Mouse (Mus musculus): Measurements from ENCODE around the gene Rph3al. TPM values are rescaled to one million over a fixed set of nuclear protein-coding genes. Genes with fewer than 3 reads are reported as not detected.

Rph3al gene
- polyA plus RNA-seq, 1 experiment from 2014 or later: 1.1 TPM

DNA sequence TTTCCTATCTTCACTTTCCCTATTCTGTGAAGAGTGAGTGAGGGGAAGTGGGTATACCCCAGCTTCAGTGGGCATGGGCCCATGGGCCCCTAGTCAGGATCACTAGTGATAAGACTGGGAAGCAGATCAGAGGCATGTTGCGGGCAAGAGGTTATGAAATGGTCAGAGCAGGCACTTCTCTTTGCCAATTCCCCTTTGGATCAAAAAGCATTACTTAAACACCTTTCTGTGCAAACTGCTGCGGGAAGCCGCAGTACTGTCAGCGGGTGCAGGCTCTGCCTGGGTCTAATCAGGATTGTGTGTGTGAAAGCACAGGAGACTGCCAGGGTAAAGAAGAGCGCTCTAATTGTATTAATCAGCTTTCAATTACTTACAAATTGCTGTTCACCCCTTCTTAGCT is 67.8 kb downstream of the Rph3al start:
- H3K9ac ChIP-seq: no peak overlapping the region
- no peak for ATAC-seq
- 27% methylated on average over 5 of the region's 5 CpGs for WGBS

DNA sequence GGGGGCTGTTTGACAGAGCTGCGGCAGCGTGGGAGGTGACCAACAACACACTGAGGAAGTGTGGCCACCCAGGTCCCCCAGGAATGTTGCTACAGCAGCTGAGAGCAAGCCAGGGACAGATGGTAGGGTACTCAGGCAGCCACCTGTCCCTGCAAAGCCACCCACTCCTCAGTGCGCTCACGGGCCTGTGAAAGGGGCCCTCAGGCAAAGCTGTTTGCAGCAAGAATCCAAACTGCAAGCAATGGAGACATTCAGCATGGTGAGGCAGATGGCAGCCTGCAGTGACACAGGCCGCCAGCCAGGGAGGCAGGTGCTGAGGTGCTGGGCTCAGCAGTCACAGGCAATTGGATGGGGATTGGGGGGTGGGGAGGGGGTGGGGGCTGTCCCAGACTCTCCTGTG is 68.3 kb downstream of the Rph3al start:
- H3K4me2 ChIP-seq: no peak overlapping the region
- peak; percentile 88 for ATAC-seq
- H3K9ac ChIP-seq: no peak overlapping the region
- peaks cover 52% of the 10 kb centered on the region for H3K4me1 ChIP-seq
- peak overlapping the region; percentile 55 for H3K27ac ChIP-seq
- no peaks in the 10 kb centered on the region for H3K9me3 ChIP-seq (replicated peaks)
- H3K36me3 ChIP-seq (ENCODE audit: poor library complexity, severe bottlenecking): no peaks in the 10 kb centered on the region
- H3K4me3 ChIP-seq: no peak overlapping the region
- WGBS: 43% methylated on average over 5 of the region's 5 CpGs
- H3K27me3 ChIP-seq: no peaks in the 10 kb centered on the region

More for the DNA sequence above, 67.8 kb downstream of the Rph3al start:
- no peaks in the 10 kb centered on the region for H3K9me3 ChIP-seq (replicated peaks)
- peaks cover 47% of the 10 kb centered on the region for H3K4me1 ChIP-seq
- H3K27ac ChIP-seq: peak overlapping the region; percentile 55
- H3K27me3 ChIP-seq: no peaks in the 10 kb centered on the region
- no peaks in the 10 kb centered on the region for H3K36me3 ChIP-seq (ENCODE audit: poor library complexity, severe bottlenecking)
- H3K4me3 ChIP-seq: no peak overlapping the region
- no peak overlapping the region for H3K4me2 ChIP-seq

GRCm38 (mm10) chr11:75866861-75867260 is 71.4 kb downstream of the Rph3al start:
- WGBS: 67% methylated on average over 4 of the region's 4 CpGs
- H3K4me1 ChIP-seq: peaks cover 70% of the 10 kb centered on the region

GRCm38 (mm10) chr11:75865859-75866258 is 72.4 kb downstream of the Rph3al start:
- Histone ChIP-seq H3K9ac (no peak overlapping the region; the same call in 1 of the 2 replicates), H3K36me3 (ENCODE audit: poor library complexity, severe bottlenecking) (no peaks in the 10 kb centered on the region), H3K9me3 (replicated peaks) (no peaks in the 10 kb centered on the region), H3K4me3 (no peak overlapping the region), H3K4me2 (no peak overlapping the region), H3K4me1 (peaks cover 69% of the 10 kb centered on the region), H3K27ac (no peak overlapping the region; the same call in 1 of the 2 replicates), H3K27me3 (no peaks in the 10 kb centered on the region)
- ATAC-seq: no peak
- 17% methylated on average over 9 of the region's 9 CpGs for WGBS

More at GRCm38 (mm10) chr11:75866861-75867260, 71.4 kb downstream of the Rph3al start:
- Histone ChIP-seq H3K4me2 (no peak overlapping the region), H3K27me3 (no peaks in the 10 kb centered on the region), H3K9ac (no peak overlapping the region), H3K27ac (no peak overlapping the region), H3K9me3 (replicated peaks) (no peaks in the 10 kb centered on the region), H3K4me3 (no peak overlapping the region), H3K36me3 (ENCODE audit: poor library complexity, severe bottlenecking) (no peaks in the 10 kb centered on the region)
- no peak for ATAC-seq

- Histone ChIP-seq H3K9me3 (replicated peaks) (no peaks in the 10 kb centered on the region), H3K4me1 (peaks cover 63% of the 10 kb centered on the region), H3K4me2 (no peak overlapping the region), H3K36me3 (ENCODE audit: poor library complexity, severe bottlenecking) (no peaks in the 10 kb centered on the region), H3K9ac (no peak overlapping the region), H3K27me3 (no peaks in the 10 kb centered on the region), H3K27ac (peak overlapping the region; percentile 40; the same call in 1 of the 2 replicates), H3K4me3 (no peak overlapping the region)
- 37% methylated on average over 7 of the region's 7 CpGs for WGBS
- no peak for ATAC-seq
Observed at GRCm38 (mm10) chr11:75865253-75865619, 73.0 kb downstream of the Rph3al start.

GRCm38 (mm10) chr11:75864529-75865252 is 73.5 kb downstream of the Rph3al start:
- no peak overlapping the region for H3K4me3 ChIP-seq
- H3K27ac ChIP-seq: peak overlapping the region; percentile 40; the same call in 1 of the 2 replicates
- 50% methylated on average over 4 of the region's 4 CpGs for WGBS
- no peaks in the 10 kb centered on the region for H3K27me3 ChIP-seq
- ATAC-seq: no peak
- H3K9ac ChIP-seq: no peak overlapping the region
- no peaks in the 10 kb centered on the region for H3K9me3 ChIP-seq (replicated peaks)
- no peak overlapping the region for H3K4me2 ChIP-seq
- H3K36me3 ChIP-seq (ENCODE audit: poor library complexity, severe bottlenecking): no peaks in the 10 kb centered on the region
- peaks cover 61% of the 10 kb centered on the region for H3K4me1 ChIP-seq

DNA sequence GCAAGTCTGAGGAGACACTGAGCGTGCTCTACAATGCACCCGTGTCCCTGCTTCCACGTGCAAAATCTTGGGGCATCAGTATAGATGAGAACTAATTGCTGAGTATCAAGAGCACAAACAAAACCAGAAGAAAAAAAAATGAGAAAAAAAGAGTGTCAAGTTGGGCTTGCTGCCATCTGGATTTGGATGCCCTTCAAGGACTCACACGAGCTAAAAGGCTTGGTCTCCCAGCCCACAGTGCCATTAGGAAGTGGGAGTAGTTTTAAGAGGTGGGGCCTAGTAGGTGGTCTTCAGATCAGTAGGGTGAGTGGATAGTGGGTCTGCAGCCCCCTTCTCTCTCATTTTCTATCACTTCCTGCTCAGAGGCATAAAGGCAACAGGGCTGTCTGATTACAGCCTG is 75.8 kb downstream of the Rph3al start:
- H3K9ac ChIP-seq: no peak overlapping the region
- ATAC-seq: no peak

DNA sequence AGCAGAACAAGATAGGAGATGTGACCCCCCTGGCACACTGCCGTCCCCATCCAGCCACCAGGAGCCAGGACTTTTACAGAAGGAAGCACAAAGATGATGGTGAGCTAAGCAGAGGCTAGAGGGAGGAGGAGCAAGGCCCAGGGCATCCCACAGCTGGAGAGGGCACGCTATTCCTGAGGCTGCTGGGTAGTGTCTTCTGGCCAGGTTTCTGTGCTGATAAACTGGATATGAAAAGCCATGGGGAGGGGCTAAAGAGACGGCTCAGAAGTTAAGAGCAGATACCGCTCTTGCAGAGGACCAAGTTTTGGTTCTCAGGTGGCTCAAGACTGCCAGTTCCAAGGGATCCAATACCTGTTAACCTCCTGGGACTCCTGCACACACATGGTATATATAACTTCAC is 76.6 kb downstream of the Rph3al start:
- no peak overlapping the region for H3K9ac ChIP-seq
- peaks cover 63% of the 10 kb centered on the region for H3K4me1 ChIP-seq
- no peak overlapping the region for H3K27ac ChIP-seq
- H3K9me3 ChIP-seq (replicated peaks): no peaks in the 10 kb centered on the region
- WGBS: 71% methylated on average over 4 of the region's 4 CpGs
- H3K4me2 ChIP-seq: no peak overlapping the region
- H3K36me3 ChIP-seq (ENCODE audit: poor library complexity, severe bottlenecking): no peaks in the 10 kb centered on the region
- no peak for ATAC-seq
- no peaks in the 10 kb centered on the region for H3K27me3 ChIP-seq
- H3K4me3 ChIP-seq: no peak overlapping the region

More for the DNA sequence above, 75.8 kb downstream of the Rph3al start:
- peaks cover 70% of the 10 kb centered on the region for H3K4me1 ChIP-seq
- H3K4me2 ChIP-seq: no peak overlapping the region
- H3K36me3 ChIP-seq (ENCODE audit: poor library complexity, severe bottlenecking): no peaks in the 10 kb centered on the region
- 48% methylated on average over 4 of the region's 4 CpGs for WGBS
- H3K4me3 ChIP-seq: no peak overlapping the region
- H3K9me3 ChIP-seq (replicated peaks): no peaks in the 10 kb centered on the region
- H3K27ac ChIP-seq: no peak overlapping the region
- H3K27me3 ChIP-seq: no peaks in the 10 kb centered on the region

DNA sequence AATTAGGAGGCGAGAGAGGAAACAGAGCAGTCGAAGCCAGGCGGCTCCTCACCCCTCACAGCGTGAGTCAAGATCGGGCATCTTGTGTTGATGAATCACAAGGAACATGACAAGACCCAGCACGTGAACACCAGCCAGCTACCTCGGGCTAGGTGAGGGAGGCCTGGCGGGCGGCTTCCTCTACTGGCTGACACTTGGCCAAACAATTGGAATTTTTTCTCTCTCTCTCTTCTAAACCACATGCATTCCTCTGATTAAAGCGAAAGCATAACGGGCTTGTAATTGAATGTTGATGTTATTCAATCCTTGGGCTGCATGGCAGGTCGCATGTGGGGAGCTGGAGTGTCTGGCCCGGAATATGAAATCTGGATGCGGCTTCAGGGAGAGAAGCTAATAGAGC is 77.0 kb downstream of the Rph3al start:
- ATAC-seq: no peak
- WGBS: 55% methylated on average over 14 of the region's 14 CpGs
- Histone ChIP-seq H3K9me3 (replicated peaks) (no peaks in the 10 kb centered on the region), H3K27me3 (no peaks in the 10 kb centered on the region), H3K4me3 (no peak overlapping the region), H3K27ac (no peak overlapping the region), H3K4me2 (no peak overlapping the region), H3K36me3 (ENCODE audit: poor library complexity, severe bottlenecking) (no peaks in the 10 kb centered on the region), H3K4me1 (peaks cover 59% of the 10 kb centered on the region), H3K9ac (no peak overlapping the region)

GRCm38 (mm10) chr11:75859460-75859859 is 78.8 kb downstream of the Rph3al start:
- no peaks in the 10 kb centered on the region for H3K27me3 ChIP-seq
- no peaks in the 10 kb centered on the region for H3K36me3 ChIP-seq (ENCODE audit: poor library complexity, severe bottlenecking)
- peaks cover 42% of the 10 kb centered on the region for H3K4me1 ChIP-seq
- H3K27ac ChIP-seq: 0 out of 2 replicates have a peak overlapping the region, but pooled peaks have one; percentile 42
- WGBS: 79% methylated on average over 8 of the region's 8 CpGs
- H3K4me3 ChIP-seq: no peak overlapping the region
- no peak overlapping the region for H3K9ac ChIP-seq
- ATAC-seq: no peak
- H3K9me3 ChIP-seq (replicated peaks): no peaks in the 10 kb centered on the region
- H3K4me2 ChIP-seq: no peak overlapping the region

GRCm38 (mm10) chr11:75858975-75859374 is 79.3 kb downstream of the Rph3al start:
- 38% methylated on average over 2 of the region's 2 CpGs for WGBS
- no peak overlapping the region for H3K4me3 ChIP-seq
- no peaks in the 10 kb centered on the region for H3K9me3 ChIP-seq (replicated peaks)
- H3K4me1 ChIP-seq: peaks cover 38% of the 10 kb centered on the region
- no peaks in the 10 kb centered on the region for H3K36me3 ChIP-seq (ENCODE audit: poor library complexity, severe bottlenecking)
- H3K27me3 ChIP-seq: no peaks in the 10 kb centered on the region
- ATAC-seq: 0 out of 2 replicates have a peak, but pooled peaks have one; percentile 19
- H3K4me2 ChIP-seq: no peak overlapping the region
- no peak overlapping the region for H3K9ac ChIP-seq
- H3K27ac ChIP-seq: peak overlapping the region; percentile 42; the same call in 1 of the 2 replicates

DNA sequence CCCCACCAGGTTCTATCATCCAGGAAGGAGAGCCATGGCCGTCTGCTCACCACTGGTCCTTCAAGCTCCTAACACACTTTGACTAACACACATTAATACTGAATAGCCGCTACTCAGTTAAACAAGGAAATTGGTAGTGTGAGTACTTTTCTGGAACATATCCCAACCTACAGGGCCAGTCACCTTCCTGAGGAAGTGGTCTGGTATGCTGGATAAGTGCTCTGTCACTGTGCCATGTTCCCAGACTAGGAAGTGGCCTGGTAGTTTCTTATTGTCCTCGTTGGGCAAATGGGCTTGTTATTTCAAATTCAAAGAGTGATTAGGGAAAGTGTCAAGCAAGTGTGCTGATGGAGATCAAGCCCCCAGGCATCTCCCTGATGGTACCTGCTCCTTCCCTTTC is 80.4 kb downstream of the Rph3al start:
- 76% methylated on average over 3 of the region's 3 CpGs for WGBS
- Histone ChIP-seq H3K4me2 (no peak overlapping the region), H3K4me1 (peaks cover 41% of the 10 kb centered on the region), H3K4me3 (no peak overlapping the region), H3K9ac (no peak overlapping the region), H3K27ac (no peak overlapping the region), H3K36me3 (ENCODE audit: poor library complexity, severe bottlenecking) (no peaks in the 10 kb centered on the region), H3K9me3 (replicated peaks) (no peaks in the 10 kb centered on the region), H3K27me3 (no peaks in the 10 kb centered on the region)
- no peak for ATAC-seq

DNA sequence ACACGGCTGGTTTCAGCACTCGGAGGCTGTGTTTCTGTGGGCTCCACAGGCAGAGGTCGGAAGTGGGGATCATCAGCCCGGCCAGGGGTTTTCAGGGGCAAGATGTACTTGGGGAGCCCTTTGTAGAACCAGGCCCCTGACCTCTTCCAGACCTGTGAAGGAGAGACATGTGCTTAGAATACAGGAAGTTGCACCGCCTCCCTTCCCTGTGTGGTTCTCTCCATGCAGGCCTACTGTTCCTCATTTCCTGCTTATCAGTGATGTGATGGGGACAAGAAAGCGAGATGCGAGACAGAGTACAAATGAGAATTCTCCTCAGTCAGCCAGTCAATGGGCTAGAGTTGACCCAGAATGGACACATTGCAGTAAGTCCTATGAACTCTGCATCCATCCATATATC is 83.9 kb downstream of the Rph3al start:
- Histone ChIP-seq H3K9ac (no peak overlapping the region), H3K4me3 (no peak overlapping the region), H3K36me3 (ENCODE audit: poor library complexity, severe bottlenecking) (no peaks in the 10 kb centered on the region), H3K27me3 (no peaks in the 10 kb centered on the region), H3K27ac (no peak overlapping the region), H3K4me2 (no peak overlapping the region), H3K4me1 (peaks cover 26% of the 10 kb centered on the region), H3K9me3 (replicated peaks) (no peaks in the 10 kb centered on the region)
- WGBS: 90% methylated on average over 7 of the region's 7 CpGs
- ATAC-seq: no peak
